Mouse (Mus musculus) ovary, postnatal 36 days (tissue): ENCODE measurements around the gene Dscaml1.
A peak's percentile ranks its signal among the peaks of the same experiment; 100 is the strongest.

Experiments used
- DNase-seq: peaks from one replicate; pipeline ENCODE4 v3.0.0; 2022; ENCODE audit warnings: low spot score, mixed read lengths

The Dscaml1 gene

GRCm38 (mm10) chr9:45572787-45573492 is 146.5 kb downstream of the Dscaml1 start:
- peak; percentile 34 for DNase-seq

GRCm38 (mm10) chr9:45573493-45573815 is 147.0 kb downstream of the Dscaml1 start:
- no peak for DNase-seq

GRCm38 (mm10) chr9:45574021-45574420 is 147.6 kb downstream of the Dscaml1 start:
- DNase-seq: no peak

- DNase-seq: no peak
Measured at GRCm38 (mm10) chr9:45580069-45580795, 153.8 kb downstream of the Dscaml1 start.

GRCm38 (mm10) chr9:45586475-45586874 is 160.0 kb downstream of the Dscaml1 start:
- no peak for DNase-seq

GRCm38 (mm10) chr9:45587704-45588103 is 161.3 kb downstream of the Dscaml1 start:
- no peak for DNase-seq

- peak; percentile 41 for DNase-seq
Measured at GRCm38 (mm10) chr9:45589867-45590266, 163.4 kb downstream of the Dscaml1 start.

GRCm38 (mm10) chr9:45591061-45591460 is 164.6 kb downstream of the Dscaml1 start:
- no peak for DNase-seq

GRCm38 (mm10) chr9:45592374-45592773 is 165.9 kb downstream of the Dscaml1 start:
- DNase-seq: no peak

GRCm38 (mm10) chr9:45598117-45598516 is 171.7 kb downstream of the Dscaml1 start:
- no peak for DNase-seq

GRCm38 (mm10) chr9:45599377-45599776 is 172.9 kb downstream of the Dscaml1 start:
- no peak for DNase-seq

GRCm38 (mm10) chr9:45607337-45607736 is 180.9 kb downstream of the Dscaml1 start:
- DNase-seq: no peak

GRCm38 (mm10) chr9:45608097-45609031 is 181.9 kb downstream of the Dscaml1 start:
- DNase-seq: no peak

GRCm38 (mm10) chr9:45610336-45611060 is 184.1 kb downstream of the Dscaml1 start:
- no peak for DNase-seq

- no peak for DNase-seq
Measured at GRCm38 (mm10) chr9:45614616-45615015, 188.2 kb downstream of the Dscaml1 start.

GRCm38 (mm10) chr9:45617889-45618288 is 191.5 kb downstream of the Dscaml1 start:
- DNase-seq: no peak

- DNase-seq: no peak
Measured at GRCm38 (mm10) chr9:45618443-45618842, 192.0 kb downstream of the Dscaml1 start.

GRCm38 (mm10) chr9:45620049-45620448 is 193.6 kb downstream of the Dscaml1 start:
- no peak for DNase-seq

- DNase-seq: no peak
Measured at GRCm38 (mm10) chr9:45620920-45621319, 194.5 kb downstream of the Dscaml1 start.

- no peak for DNase-seq
Measured at GRCm38 (mm10) chr9:45625889-45626446, 199.5 kb downstream of the Dscaml1 start.

- DNase-seq: peak; percentile 51
Measured at GRCm38 (mm10) chr9:45632520-45632919, 206.1 kb downstream of the Dscaml1 start.
